Mouse (Mus musculus): ENCODE data around the gene Bnip1. TPM values are rescaled to one million over a fixed set of nuclear protein-coding genes. Genes with fewer than 3 reads are reported as not detected.
A peak's percentile ranks its signal among the peaks of the same experiment; 100 is the strongest.

The Bnip1 gene
- 14.3 to 19.8 TPM (median 16.1 TPM) in 3 replicates for total RNA-seq (2017)

DNA sequence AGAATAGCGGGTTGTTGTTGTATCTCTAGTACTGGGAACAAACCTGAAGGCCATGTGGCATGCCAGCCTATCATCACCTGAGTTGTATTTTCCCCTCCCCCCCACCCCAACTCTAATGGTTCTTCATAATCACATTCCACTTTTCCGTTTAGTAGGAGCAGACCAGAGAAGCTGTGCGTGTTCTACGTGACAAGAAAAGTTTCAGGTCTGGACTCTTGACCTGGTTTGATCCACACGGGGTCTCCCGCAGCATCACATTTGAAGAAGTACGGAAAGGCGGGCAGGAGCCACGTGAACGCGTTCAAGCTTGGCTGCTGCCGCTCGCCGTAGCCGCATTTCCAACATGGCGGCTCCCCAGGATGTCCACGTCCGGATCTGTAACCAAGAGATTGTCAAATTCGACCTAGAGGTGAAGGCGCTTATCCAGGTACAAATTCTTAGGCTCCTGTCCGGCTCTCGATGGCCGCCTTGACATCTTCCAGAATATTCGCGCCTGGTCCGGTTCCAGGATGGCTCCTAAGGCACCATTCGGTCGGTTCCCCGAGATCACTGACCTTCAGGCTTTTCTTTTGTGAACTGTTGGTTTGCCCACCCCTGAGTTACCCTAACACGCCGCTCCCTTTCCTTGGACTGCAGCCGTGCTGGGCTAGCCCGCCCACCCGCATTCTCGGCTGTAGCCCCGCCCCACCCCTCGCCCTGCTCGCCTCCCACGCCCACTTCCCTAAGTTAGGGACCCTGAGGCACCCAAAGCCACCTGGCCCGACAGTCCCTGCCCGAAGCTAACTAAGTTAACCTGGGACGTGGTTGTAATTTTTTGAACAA is at the start of gene Bnip1:
Gene Bnip1 (plus strand): TSS at position 317 of the 822 bp plus-strand sequence.
- ATAC-seq (replicated peaks; ENCODE audit: insufficient number of reproducible peaks, low FRiP score, low TSS enrichment, poor library complexity, severe bottlenecking), result peak; percentile 89

DNA sequence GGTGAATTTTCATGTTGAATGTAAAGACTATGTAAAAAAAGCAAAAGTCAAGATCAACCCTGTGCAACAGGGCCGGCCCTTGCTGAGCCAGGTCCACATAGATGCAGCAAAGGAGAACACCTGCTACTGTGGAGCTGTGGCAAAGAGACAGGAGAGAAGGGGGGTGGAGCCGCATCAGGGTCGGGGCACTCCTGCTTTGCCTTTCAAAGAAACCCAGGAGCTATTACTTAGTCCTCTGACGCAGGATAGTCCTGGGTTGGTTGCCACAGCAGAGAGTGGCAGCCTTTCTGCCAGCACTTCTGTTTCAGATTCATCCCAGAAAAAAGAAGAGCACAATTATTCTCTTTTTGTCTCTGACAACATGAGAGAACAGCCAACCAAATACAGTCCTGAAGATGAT is 38.3 kb upstream of the Bnip1 start:
- no peak for ATAC-seq (replicated peaks; ENCODE audit: insufficient number of reproducible peaks, low FRiP score, low TSS enrichment, poor library complexity, severe bottlenecking)

DNA sequence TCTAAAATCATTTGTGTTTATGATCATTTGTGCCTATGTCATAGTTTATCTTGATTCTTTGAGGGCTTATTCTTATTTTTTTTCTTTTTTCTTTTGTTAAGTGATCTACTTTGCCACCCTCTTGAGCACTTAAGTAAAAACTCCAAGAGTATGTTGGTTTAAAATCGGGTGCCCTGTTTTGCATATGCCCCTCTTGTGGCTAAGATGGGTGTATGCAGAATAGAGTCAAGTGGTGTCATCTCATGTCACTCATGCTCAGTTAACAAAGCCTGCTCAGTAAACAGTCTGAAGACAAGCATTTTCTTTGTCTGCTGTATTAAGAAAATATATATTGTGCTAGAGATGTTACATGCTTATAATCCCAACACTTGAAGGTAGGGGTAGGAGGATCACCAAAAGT is 37.6 kb upstream of the Bnip1 start:
- no peak for ATAC-seq (replicated peaks; ENCODE audit: insufficient number of reproducible peaks, low FRiP score, low TSS enrichment, poor library complexity, severe bottlenecking)

DNA sequence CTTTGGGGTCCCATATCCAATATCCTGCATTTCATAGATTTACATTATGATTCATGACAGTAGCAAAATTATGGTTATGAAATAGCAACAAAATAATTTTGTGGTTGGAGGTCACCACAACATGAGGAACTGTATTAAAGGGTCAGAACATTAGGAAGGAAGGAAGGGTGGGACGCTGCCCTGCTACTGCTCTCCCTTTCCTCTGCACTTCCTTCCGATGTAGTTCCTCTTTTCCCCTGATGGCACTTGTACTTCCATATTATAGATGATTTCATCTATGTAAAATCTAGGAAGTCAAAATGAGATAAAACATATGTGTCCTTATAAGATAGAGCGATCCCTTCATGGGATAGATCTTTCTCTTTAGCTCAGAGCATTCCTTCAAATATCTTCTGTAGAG is 30.9 kb upstream of the Bnip1 start:
- peak; percentile 92; the same call in 1 of the 2 replicates for ATAC-seq (replicated peaks; ENCODE audit: insufficient number of reproducible peaks, low FRiP score, low TSS enrichment, poor library complexity, severe bottlenecking)

DNA sequence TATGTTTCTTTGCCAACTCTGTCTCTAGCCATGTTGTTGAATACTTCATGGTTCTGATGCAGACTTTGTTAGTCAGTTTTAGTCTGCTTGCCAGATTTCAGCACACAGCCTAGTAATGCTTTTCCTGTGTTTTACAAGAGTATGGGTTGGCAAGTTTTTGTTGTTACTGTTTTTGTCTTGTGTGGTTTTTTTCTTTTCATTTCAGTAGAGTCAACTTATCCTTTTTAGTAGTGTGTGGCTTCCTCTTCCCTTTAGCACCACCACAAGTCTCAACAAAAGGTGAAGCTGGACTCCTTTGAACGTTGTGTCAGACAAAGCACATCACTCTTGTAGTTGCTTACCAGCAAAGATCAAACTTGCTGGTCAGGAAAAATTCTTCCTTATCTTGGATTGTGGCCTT is 28.6 kb upstream of the Bnip1 start:
- no peak for ATAC-seq (replicated peaks; ENCODE audit: insufficient number of reproducible peaks, low FRiP score, low TSS enrichment, poor library complexity, severe bottlenecking)

DNA sequence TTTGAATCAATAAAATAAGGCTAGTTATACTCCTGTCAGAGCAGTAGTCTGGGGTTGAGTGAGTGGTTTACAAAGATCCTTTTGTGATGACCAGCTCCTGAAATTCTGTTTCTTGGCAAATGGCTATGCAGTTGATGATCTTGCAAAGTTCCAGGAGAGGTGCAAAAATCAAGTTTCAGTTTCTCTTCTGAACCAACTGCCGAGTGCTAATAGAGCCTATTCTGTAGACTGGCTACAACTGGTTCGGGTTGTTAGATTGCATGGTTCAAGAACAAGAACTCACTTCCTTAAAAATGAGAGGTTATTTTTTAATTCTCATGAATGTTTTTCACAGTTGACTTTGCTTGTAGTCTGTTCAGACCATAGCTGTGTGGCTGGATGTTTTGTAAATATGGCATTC is 27.4 kb upstream of the Bnip1 start:
- ATAC-seq (replicated peaks; ENCODE audit: insufficient number of reproducible peaks, low FRiP score, low TSS enrichment, poor library complexity, severe bottlenecking), result 0 out of 2 replicates have a peak, but pooled peaks have one; percentile 3

DNA sequence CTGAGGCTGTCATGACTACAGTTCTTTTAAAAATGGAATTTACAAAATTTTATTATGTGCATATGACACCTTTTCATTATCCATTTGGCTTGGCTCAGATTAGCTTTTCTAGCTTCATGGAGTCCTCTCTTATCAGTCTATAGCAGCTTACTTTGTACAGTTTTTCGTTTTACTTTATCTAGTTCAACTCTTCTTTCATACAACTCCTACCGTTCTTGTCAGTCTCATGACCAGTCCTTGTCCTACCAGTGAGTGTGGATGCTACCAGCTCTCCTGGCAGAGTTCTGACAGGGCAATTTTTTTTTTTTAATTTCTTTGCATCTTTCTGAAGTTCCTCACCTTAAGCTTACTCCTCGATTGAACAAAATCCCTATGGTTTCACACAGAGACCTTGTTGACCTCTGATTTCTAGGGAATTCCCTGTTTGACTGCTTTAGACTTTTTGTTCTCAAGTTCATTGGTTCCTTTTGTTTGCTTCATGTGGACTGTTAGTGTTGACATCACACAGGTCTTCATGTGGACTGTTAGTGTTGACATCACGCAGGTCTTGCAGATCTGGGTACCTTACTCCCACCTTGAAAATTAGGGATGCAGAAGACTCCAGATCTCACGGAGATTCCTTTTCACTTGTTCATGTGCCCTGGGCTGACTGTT is 13.6 kb upstream of the Bnip1 start:
- no peak for ATAC-seq (replicated peaks; ENCODE audit: insufficient number of reproducible peaks, low FRiP score, low TSS enrichment, poor library complexity, severe bottlenecking)

DNA sequence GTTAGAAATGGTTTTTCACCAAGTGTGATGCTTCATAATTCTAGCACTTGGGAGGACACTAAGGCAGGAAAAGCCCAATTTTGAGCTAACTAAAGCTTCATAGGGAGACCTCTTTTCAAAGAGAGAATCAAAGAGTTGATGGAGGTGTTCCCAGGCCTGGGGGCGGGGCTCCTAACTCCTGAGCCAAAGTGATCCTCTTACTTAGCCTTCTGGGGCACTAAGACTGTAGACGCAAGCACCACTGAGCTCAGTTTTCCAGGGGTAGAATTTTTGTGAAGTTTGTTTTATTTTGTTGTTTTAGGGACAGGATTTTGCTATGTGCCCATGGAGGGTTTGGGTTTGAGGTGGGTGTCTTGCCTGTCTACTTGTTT is 13.1 kb upstream of the Bnip1 start:
- ATAC-seq (replicated peaks; ENCODE audit: insufficient number of reproducible peaks, low FRiP score, low TSS enrichment, poor library complexity, severe bottlenecking), result no peak

DNA sequence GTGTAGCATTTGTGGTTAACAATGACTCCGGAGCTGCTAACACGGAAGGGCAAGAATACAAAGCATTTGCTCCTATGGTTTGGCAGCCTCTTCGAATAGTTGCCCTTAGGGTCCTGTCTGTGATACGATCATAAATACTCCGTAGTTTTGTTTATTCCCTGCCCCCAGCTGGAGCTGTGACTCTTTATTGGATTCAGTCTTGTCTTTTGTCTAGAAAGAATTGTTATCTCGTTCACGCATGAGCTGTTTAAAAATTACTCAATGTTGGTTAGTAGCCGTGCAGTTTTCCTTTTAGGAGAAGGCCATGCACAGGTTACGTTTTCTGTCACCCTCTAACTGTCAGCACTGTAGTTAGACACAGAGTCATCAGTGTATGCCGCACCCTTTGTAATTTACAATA is 4.7 kb upstream of the Bnip1 start:
- ATAC-seq (replicated peaks; ENCODE audit: insufficient number of reproducible peaks, low FRiP score, low TSS enrichment, poor library complexity, severe bottlenecking), result no peak

DNA sequence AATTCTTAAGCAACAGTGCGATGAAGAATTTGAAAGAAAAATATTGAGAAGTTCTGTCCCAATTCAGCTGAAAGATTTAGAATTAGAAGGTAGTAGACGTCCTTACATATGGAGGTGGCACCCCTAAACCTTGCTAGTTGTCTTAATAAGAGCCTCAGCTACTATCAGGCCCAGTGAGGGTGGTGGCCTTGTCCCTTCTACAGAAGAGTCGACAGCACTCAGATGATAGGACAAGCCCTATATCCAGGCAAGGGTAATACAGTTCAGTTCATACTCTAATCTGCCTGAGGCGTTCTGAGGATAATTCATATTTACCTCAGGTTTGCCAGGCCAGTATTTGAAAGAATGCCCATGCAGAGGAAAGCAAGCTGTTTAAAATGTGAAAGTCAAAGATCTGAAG is 2.9 kb upstream of the Bnip1 start:
- no peak for ATAC-seq (replicated peaks; ENCODE audit: insufficient number of reproducible peaks, low FRiP score, low TSS enrichment, poor library complexity, severe bottlenecking)

DNA sequence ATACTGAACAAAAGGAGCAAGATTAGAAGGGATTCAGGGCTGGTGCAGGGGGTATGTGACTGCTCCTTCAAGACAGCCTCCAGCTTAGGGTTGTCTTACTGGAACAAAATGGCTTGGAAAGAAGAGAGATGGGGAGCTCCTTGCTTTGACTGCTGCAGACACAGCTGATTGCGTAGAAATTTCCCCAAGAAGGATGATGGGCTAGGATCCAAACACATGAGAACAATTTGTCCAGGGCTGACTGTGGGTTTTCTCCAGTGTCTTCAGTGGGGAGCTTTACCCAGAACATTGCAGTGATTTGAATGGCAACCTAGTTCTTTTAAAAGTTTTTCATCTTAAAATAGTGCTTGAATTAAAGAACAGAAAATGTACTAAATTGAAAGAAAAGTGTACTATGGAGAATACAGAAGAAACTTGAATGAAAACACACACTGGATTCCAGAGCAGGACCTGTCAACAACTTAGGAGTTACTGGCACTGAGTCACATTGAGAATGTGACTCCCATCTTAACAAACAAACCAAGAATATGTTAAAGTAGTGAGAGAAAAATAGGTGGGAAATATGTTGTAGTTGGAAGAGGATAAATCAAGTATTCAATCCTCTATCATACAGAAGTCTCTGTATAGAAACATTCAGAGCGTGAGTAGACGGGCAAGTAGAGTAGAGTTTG is 2.3 kb upstream of the Bnip1 start:
- ATAC-seq (replicated peaks; ENCODE audit: insufficient number of reproducible peaks, low FRiP score, low TSS enrichment, poor library complexity, severe bottlenecking), result no peak

DNA sequence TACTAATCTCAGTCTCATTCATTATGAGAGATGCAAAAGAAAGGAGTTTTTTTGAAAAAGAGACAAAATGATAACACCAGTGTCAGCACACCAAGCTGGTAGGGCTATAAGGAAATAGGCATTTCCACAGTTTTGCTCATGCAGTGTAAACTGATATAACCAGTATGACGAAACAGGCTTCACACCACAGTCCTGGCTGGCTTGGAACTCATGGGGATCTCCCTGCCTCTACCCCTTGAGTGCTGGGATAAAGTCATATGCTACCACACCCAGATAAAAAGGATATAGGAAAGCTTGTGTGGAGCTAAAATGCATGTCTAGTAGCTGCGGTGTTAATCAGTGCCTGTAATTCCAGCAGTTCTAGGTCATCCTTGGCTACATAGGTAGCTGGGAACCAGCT is 1.4 kb upstream of the Bnip1 start:
- no peak for ATAC-seq (replicated peaks; ENCODE audit: insufficient number of reproducible peaks, low FRiP score, low TSS enrichment, poor library complexity, severe bottlenecking)

DNA sequence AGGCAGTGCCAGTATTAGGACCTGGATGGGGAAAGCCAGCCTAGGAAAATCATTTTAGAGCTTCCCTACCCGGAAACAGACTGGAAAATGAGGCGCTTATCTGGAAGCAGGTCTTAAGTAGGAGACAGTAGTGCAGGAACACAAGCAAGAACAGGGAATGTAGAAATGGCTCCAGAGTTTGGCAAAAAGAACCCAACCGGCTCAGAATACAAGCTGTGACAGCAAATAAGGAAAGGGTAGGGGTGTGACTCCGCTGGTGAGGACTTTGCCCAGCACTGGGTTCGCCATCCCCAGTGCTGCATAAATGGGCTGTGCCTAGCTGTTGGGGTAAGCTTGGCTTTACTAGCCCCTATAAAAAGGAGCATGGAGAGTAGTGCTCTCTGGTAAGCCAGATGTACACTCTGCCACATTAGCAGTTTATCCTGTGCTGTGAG is 761 bp downstream of the Bnip1 start:
- no peak for ATAC-seq (replicated peaks; ENCODE audit: insufficient number of reproducible peaks, low FRiP score, low TSS enrichment, poor library complexity, severe bottlenecking)

DNA sequence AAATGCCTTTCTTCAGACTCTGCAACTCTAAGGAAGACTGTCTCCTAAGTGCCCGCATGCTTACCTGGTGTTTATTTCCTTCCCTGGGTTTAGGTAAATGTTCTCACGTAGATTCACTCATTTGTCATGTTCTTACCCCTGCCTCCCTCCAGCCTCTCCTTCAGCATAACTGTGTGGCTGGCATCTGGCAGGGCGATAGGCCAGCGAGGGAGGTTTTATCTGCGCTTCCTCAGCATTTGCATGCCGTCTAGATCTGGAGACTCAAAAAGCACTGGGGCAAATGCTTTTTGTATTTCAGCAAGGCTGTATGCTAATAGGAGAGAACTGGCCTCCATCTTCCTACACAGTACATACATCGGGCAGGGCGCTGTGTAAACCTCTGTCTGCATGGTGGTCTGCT is 3.7 kb downstream of the Bnip1 start:
- no peak for ATAC-seq (replicated peaks; ENCODE audit: insufficient number of reproducible peaks, low FRiP score, low TSS enrichment, poor library complexity, severe bottlenecking)

DNA sequence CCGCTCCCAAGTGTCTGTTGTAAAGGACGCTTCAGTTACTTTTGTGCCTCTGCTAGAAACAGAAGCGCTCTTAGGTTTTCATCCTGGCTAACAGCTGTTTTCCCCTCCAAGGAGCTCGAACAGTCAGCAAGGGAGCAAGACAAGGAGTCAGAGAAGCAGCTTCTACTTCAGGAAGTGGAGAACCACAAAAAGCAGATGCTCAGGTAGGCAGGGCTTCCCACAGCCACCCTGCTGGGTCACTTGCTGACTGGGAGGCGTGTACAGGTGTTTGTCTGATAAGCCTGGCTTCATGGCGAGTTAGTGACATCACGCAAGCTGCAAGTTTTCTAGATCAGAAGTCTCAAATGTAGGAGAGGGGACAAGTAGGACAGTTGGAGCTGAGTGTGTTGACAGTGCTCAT is 5.7 kb downstream of the Bnip1 start:
- ATAC-seq (replicated peaks; ENCODE audit: insufficient number of reproducible peaks, low FRiP score, low TSS enrichment, poor library complexity, severe bottlenecking), result no peak

DNA sequence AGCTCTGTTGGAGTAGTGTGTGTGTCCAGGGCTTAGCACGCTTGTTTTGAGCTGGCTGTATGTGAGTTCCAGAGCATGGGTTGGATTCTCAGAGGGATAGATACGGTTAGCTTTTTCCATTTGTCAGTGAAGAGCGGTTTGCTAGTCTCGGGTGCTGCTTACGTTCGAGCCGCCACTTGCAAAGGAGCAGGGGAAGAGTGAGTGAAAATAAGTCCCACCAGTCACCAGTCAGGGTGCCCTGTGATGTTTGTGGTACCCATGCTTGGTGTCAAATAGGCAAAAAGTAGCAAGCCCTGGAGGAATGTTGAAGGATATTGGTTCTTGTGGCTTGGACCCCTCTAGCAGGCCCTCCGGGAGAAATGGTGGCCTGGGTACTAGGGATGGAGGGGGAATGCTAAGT is 8.1 kb downstream of the Bnip1 start:
- no peak for ATAC-seq (replicated peaks; ENCODE audit: insufficient number of reproducible peaks, low FRiP score, low TSS enrichment, poor library complexity, severe bottlenecking)

DNA sequence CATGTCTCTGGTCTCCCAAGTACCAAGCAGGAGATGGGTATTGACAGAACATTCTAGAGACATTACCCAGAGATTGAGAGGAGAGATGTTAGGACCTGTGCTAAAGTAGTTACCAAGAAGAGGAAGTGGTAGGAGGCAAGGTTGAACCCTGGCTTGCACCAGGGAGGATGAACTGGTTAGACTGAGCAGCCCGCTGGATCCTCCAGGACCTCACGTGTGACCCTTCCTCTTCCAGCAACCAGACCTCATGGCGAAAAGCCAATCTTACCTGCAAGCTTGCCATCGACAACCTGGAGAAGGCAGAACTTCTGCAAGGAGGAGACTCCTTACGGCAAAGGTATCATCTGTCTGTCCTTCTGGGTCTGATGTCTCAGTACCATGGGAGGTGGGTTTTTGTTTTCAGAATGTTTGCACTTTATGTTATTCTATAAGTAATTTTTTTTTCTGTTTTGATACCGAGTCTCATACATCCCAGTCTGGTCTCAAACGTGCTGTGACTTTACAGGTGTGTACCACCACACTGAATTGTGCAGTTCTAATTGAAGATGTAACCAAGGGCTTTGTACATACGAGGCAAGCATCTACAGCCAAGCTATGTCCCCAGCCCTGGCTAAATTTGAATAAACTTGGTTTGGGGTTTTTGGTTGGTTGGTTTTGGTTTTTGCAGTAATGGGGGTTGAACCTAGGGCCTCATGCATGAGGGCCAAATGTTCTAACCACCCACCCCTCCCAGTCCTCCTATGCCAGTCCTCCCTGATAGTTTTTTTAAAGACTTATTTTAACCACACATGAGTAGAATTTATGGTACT is 8.8 kb downstream of the Bnip1 start:
- no peak for ATAC-seq (replicated peaks; ENCODE audit: insufficient number of reproducible peaks, low FRiP score, low TSS enrichment, poor library complexity, severe bottlenecking)

DNA sequence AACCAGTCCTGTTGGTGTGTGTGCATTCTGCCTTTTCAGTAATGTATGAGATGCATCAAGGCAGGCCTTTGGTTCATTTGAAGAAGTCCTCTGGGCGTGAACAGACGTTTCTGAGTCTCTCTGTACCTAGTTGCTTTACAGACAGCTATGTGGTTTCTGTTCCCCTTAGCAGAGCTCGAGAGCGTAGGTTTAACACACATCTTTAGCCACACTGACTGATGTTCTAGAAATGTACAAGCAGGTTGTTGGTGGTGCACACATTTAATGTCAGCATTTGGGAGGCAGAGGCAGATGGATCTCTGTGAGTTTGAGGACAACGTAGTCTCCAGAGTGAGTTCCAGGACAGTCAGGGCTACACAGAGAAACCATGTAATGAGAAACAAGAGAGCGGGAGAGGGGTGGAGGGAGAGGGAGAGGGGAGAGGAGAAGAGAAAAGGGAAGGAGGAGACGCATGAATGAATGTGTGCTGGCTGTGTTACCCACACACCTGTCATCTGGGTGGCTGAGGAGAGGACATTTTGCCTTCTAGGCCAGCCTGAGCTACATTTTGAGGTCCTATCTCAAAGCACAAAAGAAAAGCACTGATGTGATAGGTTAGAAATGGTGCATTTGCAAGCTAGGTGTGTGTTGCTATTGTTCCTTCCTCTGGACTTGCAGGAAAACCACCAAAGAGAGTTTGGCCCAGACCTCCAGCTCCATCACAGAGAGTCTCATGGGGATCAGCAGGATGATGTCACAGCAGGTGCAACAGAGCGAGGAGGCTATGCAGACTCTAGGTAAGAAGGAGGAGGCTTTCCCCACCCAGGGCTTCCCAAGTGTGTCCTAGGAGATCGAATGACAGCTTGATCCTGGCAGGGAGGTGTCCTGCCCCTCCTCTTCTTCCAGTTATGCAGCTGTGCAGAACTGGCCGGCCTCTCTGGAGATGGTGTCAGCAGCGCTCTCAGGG is 9.7 kb downstream of the Bnip1 start:
- no peak for ATAC-seq (replicated peaks; ENCODE audit: insufficient number of reproducible peaks, low FRiP score, low TSS enrichment, poor library complexity, severe bottlenecking)

Data from monocyte, adult 5-6 weeks (primary cell).